Mouse (Mus musculus) liver, embryonic 11.5 days (tissue): Measurements from ENCODE around the gene Il9r. TPM values are rescaled to one million over a fixed set of nuclear protein-coding genes. Genes with fewer than 3 reads are reported as not detected.
A peak's percentile ranks its signal among the peaks of the same experiment; 100 is the strongest.

Experiments used
- ATAC-seq: fragments of 200-750 bp; cut with Nextera tagmentation; replicated peaks from 2 replicates; pipeline ENCODE4 v1.8.0; 2017; ENCODE audit warnings: moderate number of reproducible peaks, mild to moderate bottlenecking, moderate TSS enrichment, moderate library complexity; ENCODE audit not compliant: low FRiP score
- DNase-seq: peaks from one replicate; pipeline ENCODE4 v3.0.0-alpha.2; 2017; ENCODE audit warnings: low spot score
- H3K27ac ChIP-seq: fragments of 300-500 bp; sonication (generic); 2 replicates; pipeline ENCODE4 v1.5.1; 2014; ENCODE audit warnings: mild to moderate bottlenecking, low read depth, low read length, control low read depth
- H3K27me3 ChIP-seq: fragments of 300-500 bp; sonication (generic); replicated peaks from 2 replicates; pipeline ENCODE4 v1.6.1; 2014; ENCODE audit warnings: low read length, mixed read lengths; ENCODE audit not compliant: control insufficient read depth, insufficient read depth
- H3K36me3 ChIP-seq: fragments of 300-500 bp; sonication (generic); 2 replicates; pipeline ENCODE4 v1.6.1; 2014; ENCODE audit warnings: mild to moderate bottlenecking, low read length, moderate library complexity, mixed read lengths; ENCODE audit not compliant: control insufficient read depth, insufficient read depth
- H3K4me1 ChIP-seq: fragments of 300-500 bp; sonication (generic); replicated peaks from 2 replicates; pipeline ENCODE4 v1.6.1; 2014; ENCODE audit warnings: low read length, mixed read lengths; ENCODE audit not compliant: control insufficient read depth, insufficient read depth
- H3K4me2 ChIP-seq: fragments of 300-500 bp; sonication (generic); 2 replicates; pipeline ENCODE4 v1.6.1; 2014; ENCODE audit warnings: mild to moderate bottlenecking, control low read depth, moderate library complexity
- H3K4me3 ChIP-seq: fragments of 300-500 bp; sonication (generic); 2 replicates; pipeline ENCODE4 v1.5.1; 2014; ENCODE audit warnings: low read depth, low read length, control low read depth
- H3K9ac ChIP-seq: fragments of 300-500 bp; sonication (generic); 2 replicates; pipeline ENCODE4 v1.6.1; 2014; ENCODE audit warnings: low read depth, low read length, control low read depth
- H3K9me3 ChIP-seq: fragments of 300-500 bp; sonication (generic); 2 replicates; pipeline ENCODE4 v1.6.1; 2016; ENCODE audit warnings: low read length, inconsistent platforms, mixed read lengths; ENCODE audit not compliant: control insufficient read depth
- WGBS: fragments of 180-500 bp; shearing (Covaris S2); extraction: QIAGEN DNeasy Blood & Tissue Kit; methylation state at CpG from one replicate; pipeline ENCODE4 v1.1.7; 2014; 5-methylcytosine and 5-hydroxymethylcytosine counted together
- polyA plus RNA-seq: library from polyadenylated mRNA; unstranded; fragments of >200 nt; fragmentation: Nextera tagmentation; extraction: Ambion mirVana; gene quantifications from 2 replicates; pipeline ENCODE4 v1.2.1, GENCODE M21; 2014

Gene Il9r
- polyA plus RNA-seq, 1 experiment from 2014 or later = 0.53 TPM

DNA sequence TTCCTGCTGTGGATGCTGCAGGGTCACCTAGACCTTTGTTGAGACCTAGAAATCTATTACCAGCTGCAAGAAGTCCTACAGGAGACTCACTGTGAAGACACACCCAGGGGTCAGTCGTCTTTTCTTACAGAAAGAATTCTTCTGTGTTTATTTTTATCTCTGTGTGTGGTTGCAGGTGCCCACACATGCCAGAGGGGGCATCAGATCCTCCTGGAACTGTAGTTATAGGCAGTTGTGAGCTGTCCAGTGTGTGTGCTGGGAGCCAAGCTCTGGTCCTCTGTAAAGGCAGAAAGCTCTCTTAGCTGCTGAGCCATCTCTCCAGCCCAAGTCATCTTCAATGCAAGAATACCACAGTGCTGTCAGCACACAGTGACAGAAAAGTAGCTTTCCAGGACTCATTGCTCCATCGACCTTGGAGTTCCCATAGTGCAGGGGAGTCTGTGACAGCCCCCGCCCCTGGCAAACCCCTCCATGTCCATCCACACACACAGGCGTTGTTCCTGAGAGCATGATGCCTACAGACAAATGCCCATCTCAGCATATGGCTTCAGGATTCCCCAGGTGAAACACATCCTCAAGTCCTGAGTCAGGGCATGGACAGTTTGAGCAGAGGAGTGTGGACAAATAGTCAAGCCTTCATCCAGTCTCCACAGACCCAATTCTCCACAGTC, 23.4 kb upstream of the Il9r start:
- no peak for ATAC-seq
- H3K4me1 ChIP-seq = peaks cover 52% of the 10 kb centered on the region

DNA sequence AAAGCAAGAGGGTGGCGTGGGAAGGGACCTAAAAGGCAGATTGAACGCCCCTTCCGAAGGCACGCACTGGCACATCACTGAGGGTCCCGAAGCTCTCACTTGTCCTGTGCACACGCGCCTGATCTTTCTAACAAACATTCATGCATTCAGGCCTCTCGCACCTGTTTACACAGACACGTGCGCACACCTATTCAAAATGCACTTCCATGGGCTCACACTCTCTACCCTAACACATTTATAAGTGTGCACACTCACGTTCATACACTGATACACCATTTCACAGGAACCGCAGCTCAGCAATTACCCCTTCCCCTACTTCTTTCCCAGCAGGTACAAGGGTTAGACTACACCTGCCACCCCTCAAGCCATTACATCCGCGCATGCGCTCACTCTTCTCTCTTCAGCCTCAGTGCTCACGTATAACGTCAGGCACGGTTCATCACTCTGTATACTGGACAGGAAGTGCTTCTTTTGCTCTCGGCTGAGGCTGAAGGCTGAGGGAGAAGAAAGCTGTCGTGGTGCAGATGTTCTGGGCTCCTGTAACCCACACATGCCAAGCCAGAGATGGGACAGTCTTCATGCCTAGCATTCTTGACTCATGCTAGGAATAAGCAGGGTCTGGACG, 22.6 kb upstream of the Il9r start:
- peak overlapping the region; percentile 90 for H3K4me2 ChIP-seq
- ATAC-seq (no peak), DNase-seq (no peak)
- peak overlapping the region; percentile 72 for H3K4me3 ChIP-seq
- H3K9me3 ChIP-seq = 0 out of 2 replicates have a peak, but pooled peaks cover 3% of the 10 kb centered on the region
- H3K27me3 ChIP-seq = peaks cover 46% of the 10 kb centered on the region
- H3K36me3 ChIP-seq = no peaks in the 10 kb centered on the region
- peak overlapping the region; percentile 75 for H3K9ac ChIP-seq
- H3K4me1 ChIP-seq = peaks cover 52% of the 10 kb centered on the region
- no peak overlapping the region for H3K27ac ChIP-seq
- 10% methylated on average over 21 of the region's 21 CpGs for WGBS

More for the DNA sequence above, 23.4 kb upstream of the Il9r start:
- H3K9me3 ChIP-seq = 0 out of 2 replicates have a peak, but pooled peaks cover 3% of the 10 kb centered on the region
- 0 out of 2 replicates have a peak overlapping the region, but pooled peaks have one; percentile 9 for H3K4me3 ChIP-seq
- 66% methylated on average over 4 of the region's 4 CpGs for WGBS
- no peak for DNase-seq
- H3K36me3 ChIP-seq = peaks cover 3% of the 10 kb centered on the region; the same call in 1 of the 2 replicates
- H3K9ac ChIP-seq = no peak overlapping the region
- H3K27ac ChIP-seq = no peak overlapping the region
- peaks cover 46% of the 10 kb centered on the region for H3K27me3 ChIP-seq
- peak overlapping the region; percentile 90; the same call in 1 of the 2 replicates for H3K4me2 ChIP-seq

DNA sequence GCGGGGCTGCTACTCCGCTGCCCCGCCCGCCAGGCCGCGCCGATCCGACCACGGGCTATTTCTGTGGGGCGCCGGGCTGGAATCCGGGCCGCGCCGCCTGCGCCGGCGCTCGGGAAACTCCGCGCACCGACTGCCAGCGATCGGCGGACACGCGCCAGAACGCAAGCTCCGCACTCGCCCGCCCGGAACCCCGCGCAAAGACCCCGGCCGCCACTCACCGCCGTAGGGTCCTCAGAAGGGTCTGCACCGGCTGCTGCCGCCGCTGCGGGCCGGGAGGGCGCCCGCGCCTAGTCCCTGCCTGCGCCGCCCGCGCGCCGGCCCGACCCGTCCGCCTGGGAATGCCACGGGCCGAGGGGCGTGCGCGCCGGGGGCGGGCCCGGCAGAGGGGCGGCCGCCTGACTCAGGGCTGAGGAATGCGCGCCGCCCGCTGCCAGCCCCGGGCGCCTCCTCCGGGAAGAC, 21.9 kb upstream of the Il9r start, which contains the start of gene Rhbdf1:
Gene Rhbdf1 (minus strand): TSS at position 350 of the 459 bp plus-strand sequence.
- DNase-seq (peak; percentile 66), ATAC-seq (peak; percentile 37)
- H3K4me3 ChIP-seq = peak within 1 kb of the TSS; percentile 72
- H3K4me1 ChIP-seq = peaks cover 47% of the 10 kb centered on the region
- peak within 1 kb of the TSS; percentile 75 for H3K9ac ChIP-seq
- H3K9me3 ChIP-seq = 0 out of 2 replicates have a peak, but pooled peaks cover 3% of the 10 kb centered on the region
- peaks cover 46% of the 10 kb centered on the region for H3K27me3 ChIP-seq
- WGBS = under 1% methylated on average over 68 of the region's 72 CpGs
- H3K36me3 ChIP-seq = no peaks in the 10 kb centered on the region
- H3K27ac ChIP-seq = peak within 1 kb of the TSS; percentile 77
- H3K4me2 ChIP-seq = peak within 1 kb of the TSS; percentile 90

DNA sequence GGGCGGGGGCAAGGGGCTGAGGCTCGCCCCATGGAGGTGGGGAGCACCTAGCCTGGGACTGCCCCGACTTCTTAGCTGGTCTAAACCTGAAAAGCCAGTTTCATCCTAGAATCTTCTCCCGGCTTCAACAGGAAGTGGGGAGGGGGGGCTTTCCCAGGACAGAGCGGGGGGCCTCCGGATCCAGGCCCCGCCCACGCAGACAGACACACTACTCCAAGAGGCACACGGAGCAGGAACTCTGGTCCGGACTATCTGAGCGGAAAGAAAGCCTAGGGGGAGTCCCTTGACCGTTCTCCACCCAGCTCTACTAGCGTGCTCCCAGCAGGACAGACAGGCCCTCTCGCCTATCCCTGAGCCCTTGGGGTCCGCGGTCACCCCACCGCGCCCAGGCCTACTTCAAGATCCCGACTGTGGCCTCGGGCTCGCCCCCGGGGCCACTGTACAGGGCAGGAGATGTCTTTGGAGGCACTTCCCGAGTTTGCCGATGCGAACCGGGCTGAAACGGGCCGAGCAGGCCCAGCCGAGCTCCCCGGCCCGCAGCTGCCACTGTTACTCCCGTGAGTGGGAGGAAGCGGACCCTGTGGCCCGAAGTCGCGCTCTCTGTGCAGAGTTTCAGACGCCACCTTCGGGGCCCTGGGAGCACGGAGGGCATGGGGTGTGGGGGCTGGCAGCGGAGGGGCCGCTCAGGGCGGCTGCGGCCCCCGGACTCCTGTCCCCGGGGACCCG, 21.3 kb upstream of the Il9r start:
- peak; percentile 40 for ATAC-seq
- Histone ChIP-seq H3K36me3 (no peaks in the 10 kb centered on the region), H3K9ac (peak overlapping the region; percentile 75), H3K27ac (peak overlapping the region; percentile 77), H3K27me3 (peaks cover 46% of the 10 kb centered on the region), H3K4me1 (peaks cover 45% of the 10 kb centered on the region), H3K4me2 (peak overlapping the region; percentile 90), H3K4me3 (peak overlapping the region; percentile 72), H3K9me3 (0 out of 2 replicates have a peak, but pooled peaks cover 3% of the 10 kb centered on the region)
- under 1% methylated on average over 44 of the region's 46 CpGs for WGBS
- DNase-seq = peak; percentile 67

DNA sequence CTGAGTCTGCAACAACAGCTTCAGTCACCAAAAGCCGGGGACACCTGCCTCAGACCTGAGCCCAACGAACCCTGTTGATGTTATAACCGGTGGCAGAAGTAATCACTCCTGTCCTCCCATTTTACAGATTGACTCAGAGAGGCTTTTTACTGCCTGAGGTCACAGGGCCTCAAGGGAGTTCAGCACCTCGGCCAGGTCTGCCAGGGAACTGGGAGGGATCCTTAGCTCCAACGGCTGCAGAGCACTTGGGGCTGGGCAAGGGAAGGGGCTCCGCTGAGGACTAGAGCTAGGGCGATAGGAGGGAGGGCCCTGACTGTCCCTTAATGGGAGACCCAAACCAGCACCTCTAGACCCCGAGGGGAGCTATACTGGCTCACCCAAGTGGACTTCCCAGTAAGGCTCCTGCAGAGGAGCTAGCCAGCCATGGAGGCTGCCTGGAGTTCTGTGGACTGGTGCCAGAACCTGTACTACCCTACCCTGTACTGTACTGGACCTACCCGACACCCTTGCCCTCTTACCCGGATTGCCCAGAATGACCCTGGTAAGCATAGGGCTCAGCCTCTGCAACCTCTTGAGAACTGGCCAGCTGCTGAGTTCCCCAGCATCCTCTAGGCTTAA, 20.6 kb upstream of the Il9r start:
- WGBS = 43% methylated on average over 10 of the region's 10 CpGs
- Histone ChIP-seq H3K9me3 (0 out of 2 replicates have a peak, but pooled peaks cover 3% of the 10 kb centered on the region), H3K27me3 (peaks cover 46% of the 10 kb centered on the region), H3K4me2 (peak overlapping the region; percentile 90), H3K36me3 (no peaks in the 10 kb centered on the region), H3K4me1 (peaks cover 40% of the 10 kb centered on the region), H3K9ac (peak overlapping the region; percentile 75; the same call in 1 of the 2 replicates), H3K4me3 (peak overlapping the region; percentile 72), H3K27ac (no peak overlapping the region; the same call in 1 of the 2 replicates)
- ATAC-seq (peak; percentile 13), DNase-seq (peak; percentile 46)

DNA sequence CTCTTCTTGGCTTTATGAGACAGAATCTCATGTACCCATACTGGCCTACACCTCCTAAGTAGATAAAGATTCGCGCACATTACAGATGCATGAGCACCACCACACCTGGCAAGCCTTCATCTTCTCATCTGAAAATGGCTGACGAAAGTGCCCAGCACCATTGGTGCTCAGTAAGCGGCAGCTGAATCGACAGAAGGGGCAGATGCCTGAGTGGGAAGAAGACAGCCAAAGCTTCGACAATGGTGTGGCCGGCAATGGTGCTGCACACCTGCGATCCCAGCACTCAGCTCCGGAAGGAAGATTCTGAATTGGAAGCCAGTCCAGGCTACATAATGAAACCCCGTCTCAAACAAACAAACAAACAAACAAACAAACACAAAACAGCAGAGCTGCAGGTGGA, 19.2 kb upstream of the Il9r start:
- no peak overlapping the region for H3K27ac ChIP-seq
- H3K36me3 ChIP-seq = no peaks in the 10 kb centered on the region; the same call in 1 of the 2 replicates
- no peak overlapping the region for H3K9ac ChIP-seq
- no peak overlapping the region for H3K4me2 ChIP-seq
- 0 out of 2 replicates have a peak, but pooled peaks cover 3% of the 10 kb centered on the region for H3K9me3 ChIP-seq
- peaks cover 45% of the 10 kb centered on the region for H3K27me3 ChIP-seq
- no peak for ATAC-seq
- peaks cover 26% of the 10 kb centered on the region for H3K4me1 ChIP-seq
- 91% methylated on average over 10 of the region's 10 CpGs for WGBS
- no peak overlapping the region for H3K4me3 ChIP-seq
- no peak for DNase-seq

DNA sequence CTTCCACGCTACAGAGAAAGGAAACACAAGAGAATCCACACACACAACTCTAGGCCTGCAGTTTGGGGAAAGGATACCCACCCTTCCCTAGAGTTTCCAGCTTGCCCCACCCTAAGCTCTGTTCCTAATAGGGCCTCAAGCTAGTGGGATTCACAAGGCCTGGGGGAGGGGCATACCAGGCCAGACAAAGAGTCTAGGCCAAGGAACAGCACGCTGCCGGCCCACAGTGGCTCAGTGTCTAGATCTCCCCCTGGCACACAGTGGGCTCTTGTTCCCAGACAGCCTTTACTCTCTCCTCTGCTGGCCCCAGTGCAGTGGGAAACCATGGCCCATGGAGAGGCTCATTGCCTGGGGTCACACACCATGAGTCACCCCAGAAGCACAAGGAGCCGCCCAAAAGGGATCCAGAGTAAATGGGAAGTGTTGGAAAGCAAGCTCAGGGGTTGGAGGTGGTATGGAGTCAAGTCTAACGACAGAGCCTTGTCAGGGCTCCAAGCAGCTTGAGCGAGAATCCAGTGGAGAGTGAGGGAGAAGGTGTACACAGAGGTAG, 18.5 kb upstream of the Il9r start:
- Histone ChIP-seq H3K9ac (no peak overlapping the region), H3K4me2 (no peak overlapping the region), H3K36me3 (peaks cover 2% of the 10 kb centered on the region; the same call in 1 of the 2 replicates), H3K27me3 (peaks cover 38% of the 10 kb centered on the region), H3K4me3 (no peak overlapping the region), H3K9me3 (0 out of 2 replicates have a peak, but pooled peaks cover 3% of the 10 kb centered on the region), H3K4me1 (peaks cover 24% of the 10 kb centered on the region), H3K27ac (no peak overlapping the region)
- 72% methylated on average over 6 of the region's 6 CpGs for WGBS
- ATAC-seq (no peak), DNase-seq (no peak)
